Mouse (Mus musculus) gastrocnemius, adult 18-20 months (tissue): Measurements from ENCODE around the gene Gnaq. TPM values are rescaled to one million over a fixed set of nuclear protein-coding genes. Genes with fewer than 3 reads are reported as not detected.
A peak's percentile ranks its signal among the peaks of the same experiment; 100 is the strongest.

Experiments used
- DNase-seq: peaks from one replicate; pipeline ENCODE4 v3.0.0; 2021; ENCODE audit warnings: low spot score
- total RNA-seq, 2 experiments: library from RNA; stranded (reverse); gene quantifications; 2 replicates each; pipeline ENCODE4 v1.2.3; 2021

Gene Gnaq
- total RNA-seq, 2 experiments from 2014 or later: 11.9 to 14.9 TPM

DNA sequence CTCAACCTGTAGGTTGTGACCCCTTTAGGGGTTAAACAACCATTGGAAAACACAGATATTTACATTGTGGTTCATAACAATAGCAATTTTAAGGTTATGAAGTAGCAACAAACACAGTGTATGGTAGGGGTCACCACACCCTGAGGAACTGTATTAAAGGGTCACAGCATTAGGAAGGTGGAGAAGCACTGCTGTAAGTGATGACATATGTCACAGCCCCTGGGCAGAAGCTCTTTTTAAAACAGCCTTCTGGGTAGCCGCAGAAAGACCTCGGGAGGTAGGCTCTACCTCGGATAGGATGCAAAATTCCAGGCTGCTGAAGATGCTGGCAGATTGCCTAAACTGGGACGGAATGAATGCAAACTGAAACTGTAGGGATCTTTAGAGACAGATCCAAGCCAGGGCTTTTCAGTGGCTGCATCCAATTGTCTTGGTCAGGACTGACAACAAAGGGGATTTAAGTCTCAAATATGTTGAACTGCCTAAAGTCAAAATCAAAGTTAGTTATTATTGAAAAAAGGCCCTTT lies 181.7 kb downstream of the Gnaq start:
- DNase-seq: no peak

DNA sequence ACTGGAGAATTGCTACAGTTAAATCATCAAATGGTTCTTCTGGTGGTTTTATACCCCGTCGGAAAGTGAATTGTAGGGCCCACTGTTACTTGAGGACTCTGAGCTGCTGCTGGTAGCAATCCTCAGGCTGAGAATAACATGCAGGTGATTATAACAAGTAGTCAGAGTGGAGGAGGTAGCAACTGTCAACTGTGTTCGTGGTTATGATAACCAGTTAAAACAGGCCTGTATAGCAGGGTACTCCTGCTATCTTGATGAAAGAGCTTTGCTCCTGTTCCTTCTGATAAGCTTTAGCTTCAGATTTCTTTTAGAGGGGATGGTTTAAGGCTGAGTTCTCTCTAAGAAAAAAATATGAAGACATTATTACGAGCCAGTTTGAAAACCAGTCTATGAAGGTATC lies 182.9 kb downstream of the Gnaq start:
- DNase-seq: no peak

DNA sequence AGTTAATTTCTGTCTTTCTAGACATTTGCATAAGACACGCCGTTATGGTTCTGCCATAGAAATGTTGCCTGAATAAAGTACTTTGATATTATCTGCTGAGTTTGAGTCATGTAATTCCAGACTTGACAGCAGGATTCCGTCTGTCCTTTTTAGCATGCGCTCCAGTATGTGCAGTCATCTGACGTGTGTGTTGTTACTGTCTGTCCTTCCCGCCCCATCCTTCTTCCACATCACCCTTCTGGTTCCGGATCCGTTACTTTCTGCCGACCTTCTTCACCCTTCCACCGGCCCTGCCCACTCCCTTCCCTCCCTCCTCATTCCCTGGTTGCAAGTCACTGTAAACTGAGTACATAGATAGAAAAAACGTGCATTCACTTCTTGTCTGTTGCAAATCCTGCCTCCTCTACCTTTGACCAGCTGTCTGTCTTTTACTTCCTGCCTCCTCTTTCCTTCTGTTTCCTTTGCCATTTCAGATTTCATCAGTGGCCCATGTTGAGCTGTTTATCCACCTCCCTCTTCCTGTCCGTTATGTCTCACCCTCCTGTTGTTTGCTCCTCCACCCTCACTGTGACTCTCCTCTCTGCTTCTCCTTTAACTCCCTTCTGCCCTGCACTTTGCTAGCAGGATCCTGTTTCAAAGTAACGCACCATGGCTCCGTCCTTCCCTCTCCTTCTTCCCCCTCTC lies 185.6 kb downstream of the Gnaq start:
- no peak for DNase-seq

DNA sequence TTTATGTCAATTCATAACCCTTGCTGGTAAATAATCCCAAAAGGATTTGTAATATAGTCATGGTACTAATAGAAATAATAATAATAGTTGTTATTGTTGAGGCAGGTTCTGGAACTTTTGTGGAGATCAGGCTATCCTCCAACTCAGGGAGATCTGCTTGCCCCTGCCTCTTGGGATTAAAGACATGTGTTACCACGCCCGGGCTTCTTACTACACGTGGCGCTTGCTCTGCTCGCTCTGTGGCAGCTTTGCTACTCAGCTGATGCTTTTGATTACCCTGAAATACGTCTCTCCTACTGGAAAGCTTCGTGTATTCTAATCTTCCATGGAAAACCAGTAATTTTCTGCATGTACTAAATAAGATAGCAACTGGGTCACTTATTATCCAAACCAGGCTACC lies 187.4 kb downstream of the Gnaq start:
- DNase-seq: peak; percentile 14

DNA sequence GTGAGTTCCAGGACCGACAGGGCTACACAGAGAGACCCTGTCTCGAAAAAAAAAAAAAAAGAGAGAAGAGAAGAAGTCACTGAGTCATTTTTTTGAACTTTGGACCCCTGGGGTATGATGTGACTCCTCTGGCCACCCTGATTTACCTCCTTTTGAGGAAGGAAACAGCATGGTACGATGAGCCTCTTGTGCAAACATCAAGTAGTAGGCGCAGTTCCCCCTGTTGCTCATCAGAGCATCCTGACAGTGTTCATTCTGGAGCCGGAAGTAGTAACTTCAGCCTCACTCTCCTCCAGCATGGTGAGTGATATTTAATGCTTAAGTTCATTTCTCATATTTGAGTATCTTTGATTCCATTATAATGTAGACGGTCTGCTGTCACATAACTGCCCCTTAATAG lies 190.4 kb downstream of the Gnaq start:
- DNase-seq: no peak

DNA sequence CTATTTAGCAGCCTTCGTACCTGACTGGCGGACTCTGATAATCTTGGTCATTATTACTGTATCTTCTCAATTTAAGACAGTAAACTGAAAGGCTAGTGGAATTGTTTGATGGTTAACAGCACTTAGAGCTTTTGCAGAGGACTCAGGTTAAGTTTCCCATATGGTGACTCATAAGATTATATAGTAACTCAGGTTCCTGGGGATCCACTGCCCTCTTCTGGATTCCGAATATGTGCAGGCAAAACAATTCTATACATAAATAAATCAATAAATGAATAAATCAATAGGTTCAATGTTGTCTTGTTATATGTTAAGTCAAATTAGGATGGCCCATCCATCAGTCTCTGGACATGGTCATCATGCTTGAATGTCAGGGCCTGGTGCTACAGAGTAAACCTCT lies 191.6 kb downstream of the Gnaq start:
- DNase-seq: no peak

DNA sequence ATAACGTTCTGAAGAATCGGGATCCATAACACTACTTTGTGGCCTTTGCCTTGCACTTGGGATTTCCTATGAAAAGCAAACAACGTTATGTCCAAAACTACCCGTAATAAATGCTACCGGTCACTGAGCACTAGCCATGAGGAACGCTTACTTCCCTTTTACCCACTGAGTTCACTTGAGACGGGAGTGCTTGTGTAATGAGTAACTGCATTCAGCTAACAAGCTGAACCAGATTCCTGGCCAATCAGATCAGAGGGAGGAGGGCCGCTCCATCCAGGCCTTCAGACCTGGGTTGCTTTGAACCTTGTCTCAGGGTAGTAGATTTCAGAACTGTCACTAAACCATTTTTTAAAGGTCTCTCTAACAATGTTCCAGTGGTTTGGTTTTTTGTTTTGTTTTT lies 193.3 kb downstream of the Gnaq start:
- DNase-seq: peak; percentile 30

DNA sequence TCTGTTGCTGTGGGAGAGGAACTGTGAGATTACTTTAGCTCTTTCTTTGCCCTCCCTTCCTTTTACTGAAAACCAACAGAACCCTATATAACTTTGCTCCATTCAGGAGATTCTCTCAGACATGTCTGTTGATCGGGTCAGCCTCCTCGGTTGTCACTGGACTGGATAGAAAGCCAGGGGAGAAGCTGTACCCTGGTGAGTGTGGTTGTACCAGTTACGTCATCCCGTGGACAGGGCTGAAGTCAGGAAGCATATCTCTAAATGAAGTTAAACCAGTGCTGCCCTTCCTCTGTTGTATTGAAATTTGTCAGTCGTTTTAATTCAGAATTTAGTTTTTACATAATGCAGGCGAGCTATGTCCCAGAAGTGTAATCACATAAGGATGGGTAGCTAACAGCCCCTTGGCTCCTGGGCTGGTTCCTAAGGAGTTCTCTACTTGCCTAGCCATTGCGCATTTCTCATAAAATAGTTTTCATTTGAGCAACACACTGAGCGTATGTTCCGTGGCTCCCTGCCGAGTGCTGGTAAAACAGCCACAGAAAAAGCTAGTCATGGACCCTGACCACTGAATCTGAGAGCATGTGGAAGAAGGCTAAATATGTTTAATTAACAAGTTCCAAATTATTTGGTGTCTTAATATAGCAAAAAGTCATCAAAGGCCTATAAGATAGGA lies 194.9 kb downstream of the Gnaq start:
- no peak for DNase-seq

DNA sequence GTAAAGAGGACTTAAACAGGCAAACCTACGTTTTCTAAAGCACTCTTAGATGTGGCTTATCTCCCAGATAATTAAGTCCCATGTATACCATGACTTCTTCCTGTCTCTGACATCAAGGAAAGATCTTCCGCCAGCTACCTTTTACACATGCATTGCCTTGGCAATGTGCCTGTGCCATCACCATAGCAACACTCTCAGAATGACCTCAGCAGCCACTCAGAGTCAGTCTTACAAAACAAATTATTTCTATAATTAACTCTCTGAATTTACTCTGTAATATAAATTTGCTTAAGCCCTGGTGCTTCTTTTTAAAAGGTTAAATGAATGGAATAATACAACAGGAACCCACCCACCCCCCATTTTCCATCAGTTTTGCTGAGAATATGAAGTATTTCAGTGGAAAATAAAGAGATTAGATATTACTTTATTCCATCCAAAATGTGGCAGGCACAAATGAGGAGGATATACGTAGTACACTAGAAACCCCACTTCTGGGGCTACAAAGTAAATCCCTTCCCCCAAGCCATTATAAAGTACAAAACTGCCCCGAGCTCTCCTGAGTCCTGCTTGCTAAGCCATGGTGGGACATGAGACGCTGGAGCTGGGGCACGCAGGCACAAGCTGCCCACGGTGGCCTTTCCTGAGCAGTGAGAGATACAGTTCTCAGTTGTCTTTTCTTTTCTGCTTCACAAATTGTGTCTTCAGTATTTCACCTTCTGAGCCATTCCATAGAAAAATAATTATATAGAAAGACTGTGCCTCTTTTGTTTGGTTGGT lies 195.6 kb downstream of the Gnaq start:
- no peak for DNase-seq

DNA sequence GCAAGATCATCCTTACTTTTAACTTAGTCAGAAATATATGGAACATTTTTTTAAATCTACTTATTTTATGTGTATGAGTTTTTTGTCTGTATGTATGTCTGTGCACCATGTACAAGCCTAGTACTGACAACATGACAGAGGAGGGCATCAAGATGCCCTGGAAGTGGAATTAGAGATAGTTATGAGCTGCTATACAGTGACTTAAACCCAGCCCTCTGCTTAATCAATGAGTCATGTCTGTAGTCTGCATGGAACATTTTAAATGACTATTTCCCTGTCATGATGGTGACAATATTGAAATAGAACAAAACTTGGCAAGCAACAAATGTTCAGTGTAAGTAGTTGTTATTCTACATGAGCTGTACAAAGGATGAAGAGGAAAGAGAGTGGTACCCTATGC lies 196.4 kb downstream of the Gnaq start:
- DNase-seq: no peak

DNA sequence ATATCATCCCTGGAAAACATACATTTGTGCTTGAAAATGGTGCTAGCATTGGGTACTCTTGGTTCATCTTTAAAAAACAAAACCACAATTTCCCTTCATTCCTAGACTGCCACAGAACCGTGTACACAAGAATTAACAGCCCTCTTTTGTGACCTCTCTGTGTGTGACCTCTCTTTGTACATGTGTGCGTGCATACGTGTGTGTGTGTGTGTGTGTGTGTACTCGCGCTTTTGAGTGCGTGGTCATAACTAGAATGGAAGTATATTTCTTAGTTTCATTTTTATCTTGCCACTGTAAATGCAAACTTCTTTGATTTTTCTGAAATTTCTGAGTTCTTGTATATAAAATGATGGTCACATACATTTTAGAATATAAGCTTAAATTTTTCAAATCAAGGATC lies 197.0 kb downstream of the Gnaq start:
- no peak for DNase-seq

DNA sequence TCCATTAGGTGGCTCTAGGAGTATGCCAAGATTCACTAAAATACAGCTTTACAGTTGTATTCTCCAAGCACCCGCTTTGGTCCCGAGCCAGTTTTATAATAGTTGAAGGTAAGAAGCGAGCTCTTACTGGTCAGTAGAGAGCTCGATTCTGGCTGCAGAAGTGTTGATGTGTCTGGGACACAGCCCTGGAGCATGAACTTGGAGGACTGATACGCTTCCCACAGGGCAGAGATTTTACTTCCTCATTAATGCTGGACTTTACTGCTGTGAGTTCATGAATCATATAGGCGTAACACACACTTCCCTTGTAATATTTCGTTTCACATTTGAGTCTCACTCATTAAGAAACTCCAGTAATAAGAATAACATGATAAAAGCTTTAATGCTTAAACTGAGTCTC lies 197.5 kb downstream of the Gnaq start:
- no peak for DNase-seq

DNA sequence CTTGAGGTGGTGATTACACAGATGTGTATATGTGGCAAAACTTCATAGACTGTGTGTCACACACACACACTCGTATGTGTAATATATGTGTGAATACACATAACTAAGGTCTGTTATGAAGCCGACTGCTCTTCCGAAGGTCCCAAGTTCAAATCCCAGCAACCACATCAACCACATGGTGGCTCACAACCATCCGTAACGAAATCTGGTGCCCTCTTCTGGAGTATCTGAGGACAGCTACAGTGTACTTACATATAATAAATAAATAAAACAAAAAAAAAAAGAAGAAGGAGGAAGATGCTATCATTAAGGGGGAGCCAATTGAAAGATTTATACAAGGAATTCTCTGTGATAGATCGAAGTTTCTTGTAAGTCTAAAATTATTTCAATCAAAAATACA lies 198.4 kb downstream of the Gnaq start:
- no peak for DNase-seq

DNA sequence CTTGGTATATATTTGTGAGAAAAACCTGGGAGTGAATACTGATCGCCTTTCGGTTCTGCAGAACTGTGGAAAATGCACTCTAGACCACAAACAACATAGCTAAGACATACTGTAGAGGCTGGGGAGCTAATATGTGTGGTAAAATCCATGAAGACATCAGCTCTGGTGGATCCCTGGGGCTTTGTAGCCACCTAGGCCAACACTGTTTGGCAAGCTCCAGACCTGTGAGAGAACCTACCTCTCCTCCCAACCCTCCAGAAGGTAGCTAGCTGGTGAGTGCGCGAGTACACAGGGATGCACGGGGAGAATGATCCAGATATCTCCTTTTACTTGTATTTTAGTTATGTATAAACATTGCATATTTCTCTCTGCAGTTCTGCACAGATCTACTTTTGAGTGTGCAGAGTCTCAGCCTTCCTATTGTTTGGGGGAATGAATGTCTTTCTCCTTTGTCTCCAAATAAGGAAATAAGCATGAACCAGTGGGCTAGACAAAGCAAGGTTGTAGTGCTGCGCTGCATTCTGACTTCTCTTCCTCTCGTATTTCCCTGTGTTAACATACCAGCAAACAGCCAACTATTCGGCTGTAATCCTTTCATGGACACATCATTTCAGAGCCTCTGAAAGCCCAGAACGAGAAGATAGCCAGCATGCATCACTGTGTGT lies 205.4 kb downstream of the Gnaq start:
- no peak for DNase-seq

DNA sequence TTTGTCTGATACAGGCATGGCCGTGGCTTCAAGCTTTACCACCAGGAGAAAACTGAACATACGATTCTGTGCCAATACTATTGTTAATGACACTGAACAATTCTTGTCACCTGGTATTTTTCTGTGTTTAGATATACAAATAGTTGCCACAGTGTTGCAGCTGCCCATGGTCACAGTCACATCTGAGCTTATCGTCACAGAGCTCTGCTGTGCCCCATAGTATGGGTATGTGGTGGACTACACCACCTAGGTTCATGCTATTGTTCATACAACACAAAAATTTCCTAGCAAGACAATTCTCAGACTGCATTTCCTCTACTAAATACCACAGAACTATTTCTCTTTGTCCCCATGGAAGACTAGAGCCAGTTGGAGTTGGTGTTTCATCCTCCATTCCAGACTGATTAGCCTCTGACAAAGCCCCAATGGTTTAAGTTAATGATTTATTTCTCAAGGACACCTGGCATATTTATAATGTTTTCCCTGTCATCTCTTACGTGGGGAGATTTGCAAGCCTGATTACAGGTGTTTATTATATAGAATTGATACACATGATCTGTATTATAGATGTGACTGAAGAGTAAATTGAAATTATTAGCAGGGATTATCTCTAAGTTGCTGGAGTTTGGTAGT lies 207.4 kb downstream of the Gnaq start:
- no peak for DNase-seq

DNA sequence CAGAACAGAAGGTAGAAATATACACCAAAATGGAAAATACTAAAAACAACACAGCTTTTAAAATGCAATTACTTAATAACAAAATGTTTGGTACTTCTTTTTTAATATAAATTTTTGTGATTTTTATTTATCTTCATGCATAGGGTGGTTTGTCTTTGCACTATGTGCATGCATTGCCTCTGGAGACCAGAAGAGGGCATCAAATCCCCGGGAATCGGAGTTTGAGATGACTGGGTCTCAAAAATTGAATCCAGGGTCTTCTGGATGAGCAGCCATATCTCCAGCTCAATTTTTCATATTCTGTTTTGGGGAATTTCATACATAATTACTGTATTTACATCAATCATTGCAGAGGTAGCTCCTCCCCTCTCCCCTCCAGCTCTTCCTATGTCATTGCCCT lies 210.1 kb downstream of the Gnaq start:
- no peak for DNase-seq

DNA sequence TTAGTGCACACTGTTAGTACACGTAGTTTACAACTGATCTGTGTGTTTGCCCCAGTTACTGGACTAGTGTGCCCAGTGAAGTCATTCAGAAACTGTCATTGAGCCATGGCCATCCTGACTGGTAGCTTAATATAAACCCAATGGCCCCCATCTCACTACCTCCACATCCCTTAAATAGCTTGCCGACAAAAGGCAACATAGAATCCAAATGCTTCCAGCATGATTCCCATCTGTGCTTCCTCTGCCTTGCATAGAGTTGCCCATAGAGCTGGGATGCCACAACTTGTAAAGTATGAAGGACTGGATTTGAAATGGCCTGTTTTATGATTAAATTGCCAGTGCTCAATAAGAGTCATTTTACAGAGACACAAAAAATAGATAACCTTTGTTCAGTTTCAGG lies 212.9 kb downstream of the Gnaq start:
- no peak for DNase-seq

DNA sequence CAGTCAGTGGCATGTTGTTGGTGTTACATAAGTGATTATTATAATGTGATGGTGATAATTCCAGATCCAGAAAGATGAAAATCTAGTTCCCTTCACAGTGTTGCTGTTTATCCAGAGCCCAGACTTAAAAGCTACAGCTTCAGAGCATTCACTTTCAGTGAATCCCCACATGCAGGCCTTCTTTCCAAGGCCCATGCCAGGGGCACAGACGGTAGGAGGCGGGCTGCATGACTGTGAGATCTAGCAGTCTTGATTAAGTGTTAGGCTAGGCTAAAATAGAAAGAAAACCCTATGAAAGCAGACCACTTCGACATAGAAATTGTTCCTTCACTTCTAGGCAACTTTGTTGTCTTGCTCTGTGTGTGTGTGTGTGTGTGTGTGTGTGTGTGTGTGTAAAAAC lies 214.4 kb downstream of the Gnaq start:
- DNase-seq: no peak

DNA sequence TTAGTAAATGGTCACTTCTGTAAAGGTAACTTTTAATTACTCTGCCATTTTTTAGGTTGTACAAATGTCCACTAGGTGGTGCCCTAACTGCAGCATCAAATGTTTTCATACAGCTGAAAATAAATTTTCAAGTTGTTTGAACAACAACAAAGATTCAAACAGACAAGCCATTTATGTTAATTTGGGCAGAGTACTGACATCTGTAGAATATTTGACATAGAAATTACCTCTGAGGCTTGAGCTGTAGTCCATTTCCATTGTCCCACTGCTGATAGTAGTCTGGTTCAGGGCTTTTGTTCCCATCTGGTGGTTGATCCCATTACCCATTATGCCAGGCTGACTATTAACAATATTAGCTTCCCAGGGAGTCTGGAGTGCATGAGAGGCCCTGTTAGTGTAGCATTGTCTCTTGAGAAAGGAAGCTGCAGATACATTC lies 221.1 kb downstream of the Gnaq start:
- DNase-seq: peak; percentile 16

DNA sequence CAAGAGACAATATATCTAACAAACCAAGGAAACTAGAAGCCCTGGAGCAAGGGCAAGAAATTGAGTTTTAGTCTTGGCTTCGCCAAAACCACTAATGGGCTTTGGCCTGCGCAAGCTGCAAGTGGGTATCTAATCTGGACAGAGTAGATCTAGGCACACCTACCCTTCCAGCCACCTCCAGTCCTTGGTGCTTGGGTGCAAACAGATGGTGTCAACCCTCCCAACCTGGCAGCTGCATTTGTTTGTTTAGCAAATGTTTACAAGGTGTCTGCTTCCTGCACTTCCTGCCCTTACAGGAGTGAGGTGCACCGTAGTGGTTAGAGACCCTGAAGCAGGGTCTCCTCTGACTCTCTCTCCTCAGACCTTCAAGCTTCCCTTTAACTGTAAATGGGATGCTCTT lies 225.5 kb downstream of the Gnaq start:
- DNase-seq: no peak

DNA sequence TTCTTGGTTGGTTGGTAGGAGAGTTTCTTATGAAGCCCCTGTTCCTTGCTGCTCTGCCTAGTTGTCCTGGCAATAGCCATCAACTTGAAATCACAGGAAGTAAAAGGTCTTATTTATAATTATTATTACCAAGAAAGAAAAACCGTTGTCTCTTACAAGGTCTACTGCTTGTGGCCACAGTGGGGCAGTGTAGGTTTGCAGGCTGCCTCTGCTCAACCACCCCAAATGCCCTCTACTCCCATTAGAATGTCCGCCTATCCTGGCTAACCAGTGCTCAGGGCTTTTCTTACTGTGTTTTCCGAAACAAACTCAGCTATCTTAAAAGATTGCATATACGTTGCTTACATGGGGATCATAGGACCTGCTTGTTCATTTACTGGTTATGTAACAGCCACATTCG lies 226.3 kb downstream of the Gnaq start:
- DNase-seq: peak; percentile 46
